Mouse (Mus musculus): ENCODE data around the gene Ace2. TPM values are rescaled to one million over a fixed set of nuclear protein-coding genes. Genes with fewer than 3 reads are reported as not detected.

The Ace2 gene
- polyA plus RNA-seq, 1 experiment from 2014 or later: 0.23 TPM

DNA sequence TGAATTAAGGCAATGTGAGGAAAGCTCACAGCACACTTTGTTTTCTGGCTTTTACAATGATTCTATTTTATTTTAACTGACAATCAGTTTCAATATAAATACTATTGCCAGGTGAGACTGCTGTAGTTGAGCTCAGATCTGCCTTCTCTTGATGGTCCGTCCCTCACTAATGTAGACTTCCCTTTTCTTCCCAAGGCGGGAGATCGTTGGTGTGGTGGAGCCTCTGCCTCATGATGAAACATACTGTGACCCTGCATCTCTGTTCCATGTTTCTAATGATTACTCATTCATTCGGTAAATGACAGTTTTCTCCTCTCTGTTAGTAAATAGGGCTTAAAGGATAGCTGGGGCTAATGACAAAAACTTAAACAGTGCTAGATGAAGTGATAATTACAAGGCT is 34.7 kb downstream of the Ace2 start:
- TF ChIP-seq EP300 (IDR thresholded peaks at IDR 0.05; ENCODE audit: low read depth) (no peak), CTCF (IDR thresholded peaks at IDR 0.05; ENCODE audit: low read depth) (no peak)
- Histone ChIP-seq H3K4me2 (ENCODE audit: low read depth, low read length) (no peak overlapping the region), H3K4me3 (ENCODE audit: low read depth, low read length) (no peak overlapping the region), H3K27me3 (ENCODE audit: insufficient read depth, low read length) (no peaks in the 10 kb centered on the region), H3K36me3 (replicated peaks; ENCODE audit: insufficient read depth, low read length) (no peaks in the 10 kb centered on the region), H3K4me1 (ENCODE audit: insufficient read depth) (no peaks in the 10 kb centered on the region), H3K9me3 (ENCODE audit: low read length) (no peaks in the 10 kb centered on the region), H3K27ac (ENCODE audit: low read depth) (no peak overlapping the region), H3K9ac (replicated peaks) (no peak overlapping the region)
- 75% methylated on average over 4 of the region's 4 CpGs for WGBS (ENCODE audit: insufficient replicate concordance)
- no peak for DNase-seq
- no peak for ATAC-seq

DNA sequence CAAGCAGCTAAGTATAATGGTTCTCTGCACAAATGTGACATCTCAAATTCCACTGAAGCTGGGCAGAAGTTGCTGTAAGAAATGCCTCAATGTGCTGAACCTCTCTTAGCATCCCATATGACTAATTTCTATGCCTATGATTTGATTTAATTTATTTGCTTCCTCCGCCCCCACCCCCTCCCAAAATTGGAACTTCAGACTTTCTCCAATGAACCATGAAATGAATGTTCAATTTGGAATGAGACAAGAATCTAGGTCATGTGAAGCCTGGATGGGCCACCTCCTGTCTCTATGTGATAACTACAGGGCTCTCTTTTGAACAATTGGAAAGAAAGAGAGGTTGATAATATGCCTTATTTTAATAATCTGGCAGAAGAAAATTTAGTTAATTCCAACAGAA is 36.2 kb downstream of the Ace2 start:
- no peaks in the 10 kb centered on the region for H3K27me3 ChIP-seq (ENCODE audit: insufficient read depth, low read length)
- no peak overlapping the region for H3K9ac ChIP-seq (replicated peaks)
- no peak overlapping the region for H3K27ac ChIP-seq (ENCODE audit: low read depth)
- ATAC-seq (no peak), DNase-seq (no peak)
- WGBS (ENCODE audit: insufficient replicate concordance): 84% methylated on average over 1 of the region's 1 CpGs
- no peak overlapping the region for H3K4me3 ChIP-seq (ENCODE audit: low read depth, low read length)
- H3K4me2 ChIP-seq (ENCODE audit: low read depth, low read length): no peak overlapping the region
- H3K4me1 ChIP-seq (ENCODE audit: insufficient read depth): no peaks in the 10 kb centered on the region
- TF ChIP-seq EP300 (IDR thresholded peaks at IDR 0.05; ENCODE audit: low read depth) (no peak), CTCF (IDR thresholded peaks at IDR 0.05; ENCODE audit: low read depth) (no peak)
- no peaks in the 10 kb centered on the region for H3K36me3 ChIP-seq (replicated peaks; ENCODE audit: insufficient read depth, low read length)
- H3K9me3 ChIP-seq (ENCODE audit: low read length): no peaks in the 10 kb centered on the region

DNA sequence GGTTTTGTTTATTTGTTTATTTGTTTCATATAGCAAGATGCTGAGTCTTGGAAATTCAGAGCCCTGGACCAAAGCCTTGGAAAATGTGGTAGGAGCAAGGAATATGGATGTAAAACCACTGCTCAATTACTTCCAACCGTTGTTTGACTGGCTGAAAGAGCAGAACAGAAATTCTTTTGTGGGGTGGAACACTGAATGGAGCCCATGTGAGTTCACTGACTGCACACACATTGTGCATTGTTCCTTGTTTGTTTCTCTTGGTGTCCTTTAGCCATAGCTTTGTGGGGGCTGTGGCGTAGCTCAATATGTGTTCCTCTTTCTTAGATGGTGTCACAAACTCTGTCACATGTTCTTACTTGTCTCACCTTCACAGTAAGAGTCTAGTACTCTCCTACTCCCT is 36.6 kb downstream of the Ace2 start:
- Histone ChIP-seq H3K27ac (ENCODE audit: low read depth) (no peak overlapping the region), H3K4me1 (ENCODE audit: insufficient read depth) (no peaks in the 10 kb centered on the region), H3K4me3 (ENCODE audit: low read depth, low read length) (no peak overlapping the region), H3K27me3 (ENCODE audit: insufficient read depth, low read length) (peaks cover 2% of the 10 kb centered on the region; the same call in 1 of the 2 replicates), H3K9me3 (ENCODE audit: low read length) (no peaks in the 10 kb centered on the region), H3K36me3 (replicated peaks; ENCODE audit: insufficient read depth, low read length) (no peaks in the 10 kb centered on the region), H3K4me2 (ENCODE audit: low read depth, low read length) (no peak overlapping the region), H3K9ac (replicated peaks) (no peak overlapping the region)
- WGBS (ENCODE audit: insufficient replicate concordance): 52% methylated on average over 2 of the region's 2 CpGs
- ATAC-seq (no peak), DNase-seq (no peak)
- TF ChIP-seq EP300 (IDR thresholded peaks at IDR 0.05; ENCODE audit: low read depth) (no peak), CTCF (IDR thresholded peaks at IDR 0.05; ENCODE audit: low read depth) (no peak)

DNA sequence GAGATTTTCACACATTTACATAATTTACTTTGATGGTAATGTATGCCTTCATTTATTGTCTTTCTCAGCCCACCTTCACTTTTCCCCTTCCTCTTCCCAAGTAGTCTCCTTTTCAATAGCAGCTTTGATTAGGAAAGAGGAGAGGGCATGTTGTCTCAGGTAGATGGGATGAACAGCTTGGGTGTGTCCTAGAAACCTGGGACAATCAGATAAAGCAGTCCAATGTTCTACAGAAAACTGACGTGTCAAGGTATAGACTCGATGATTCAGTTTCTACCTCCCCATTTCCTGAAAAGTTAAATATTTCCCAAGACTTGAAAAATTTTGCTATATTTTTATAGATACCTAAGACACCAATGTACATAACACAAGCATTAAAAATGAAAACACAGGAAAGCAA is 39.7 kb downstream of the Ace2 start:
- H3K27me3 ChIP-seq (ENCODE audit: insufficient read depth, low read length): peaks cover 2% of the 10 kb centered on the region; the same call in 1 of the 2 replicates
- WGBS (ENCODE audit: insufficient replicate concordance): 65% methylated on average over 2 of the region's 2 CpGs
- no peaks in the 10 kb centered on the region for H3K36me3 ChIP-seq (replicated peaks; ENCODE audit: insufficient read depth, low read length)
- no peak overlapping the region for H3K9ac ChIP-seq (replicated peaks)
- no peak for TF ChIP-seq EP300 (IDR thresholded peaks at IDR 0.05; ENCODE audit: low read depth)
- TF ChIP-seq CTCF (IDR thresholded peaks at IDR 0.05; ENCODE audit: low read depth): no peak
- H3K27ac ChIP-seq (ENCODE audit: low read depth): no peak overlapping the region
- DNase-seq (no peak), ATAC-seq (no peak)
- H3K4me2 ChIP-seq (ENCODE audit: low read depth, low read length): no peak overlapping the region
- H3K4me1 ChIP-seq (ENCODE audit: insufficient read depth): no peaks in the 10 kb centered on the region
- H3K9me3 ChIP-seq (ENCODE audit: low read length): no peaks in the 10 kb centered on the region
- H3K4me3 ChIP-seq (ENCODE audit: low read depth, low read length): no peak overlapping the region

DNA sequence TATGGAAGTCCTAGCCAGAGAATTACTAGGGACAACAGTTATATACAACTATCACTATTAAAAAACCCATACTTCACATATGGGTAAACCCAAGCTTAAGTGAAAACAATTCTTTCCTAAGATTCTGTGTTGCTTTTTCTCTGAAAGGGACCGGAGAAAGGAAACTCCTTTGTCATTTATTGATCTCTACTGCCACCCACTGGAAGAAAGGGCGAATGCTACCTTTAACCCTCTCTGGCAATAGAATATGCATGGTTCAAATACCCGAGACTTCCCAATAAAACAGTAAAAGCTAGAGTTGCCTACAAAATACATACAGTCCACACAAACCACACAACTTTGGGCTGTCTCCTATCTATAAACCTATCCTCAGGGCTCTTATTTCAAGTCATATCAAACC is 40.6 kb downstream of the Ace2 start:
- DNase-seq (peak; percentile 45), ATAC-seq (0 out of 2 replicates have a peak, but pooled peaks have one; percentile 43)
- TF ChIP-seq CTCF (IDR thresholded peaks at IDR 0.05; ENCODE audit: low read depth) (peak; percentile 75), EP300 (IDR thresholded peaks at IDR 0.05; ENCODE audit: low read depth) (no peak)

DNA sequence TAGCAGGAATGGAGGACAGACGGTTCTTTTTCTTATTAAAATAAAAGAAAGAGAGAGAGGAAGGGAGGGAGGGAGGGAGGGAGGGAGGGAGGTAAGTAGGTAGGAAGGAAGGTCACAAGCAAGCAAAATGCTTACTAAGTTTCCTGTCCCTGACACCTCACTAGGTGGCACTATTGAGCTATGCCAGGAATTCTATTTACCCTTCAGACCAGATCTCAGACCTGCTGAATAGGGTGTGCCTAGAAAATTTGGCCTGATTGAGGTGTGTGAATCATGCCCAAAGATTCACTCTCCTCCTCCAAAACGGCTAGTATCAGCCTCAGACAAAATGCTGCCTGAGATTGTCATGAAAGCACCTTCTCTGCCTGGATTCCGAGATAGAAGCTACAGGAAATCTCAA is 44.7 kb downstream of the Ace2 start:
- ATAC-seq (peak; percentile 40; the same call in 1 of the 2 replicates), DNase-seq (peak; percentile 31)
- no peak overlapping the region for H3K27ac ChIP-seq (ENCODE audit: low read depth)
- H3K9me3 ChIP-seq (ENCODE audit: low read length): no peaks in the 10 kb centered on the region
- no peaks in the 10 kb centered on the region for H3K4me1 ChIP-seq (ENCODE audit: insufficient read depth)
- no peak overlapping the region for H3K4me2 ChIP-seq (ENCODE audit: low read depth, low read length)
- TF ChIP-seq EP300 (IDR thresholded peaks at IDR 0.05; ENCODE audit: low read depth) (no peak), CTCF (IDR thresholded peaks at IDR 0.05; ENCODE audit: low read depth) (peak; percentile 86)
- no peak overlapping the region for H3K4me3 ChIP-seq (ENCODE audit: low read depth, low read length)
- H3K27me3 ChIP-seq (ENCODE audit: insufficient read depth, low read length): peaks cover 2% of the 10 kb centered on the region; the same call in 1 of the 2 replicates
- H3K9ac ChIP-seq (replicated peaks): no peak overlapping the region
- WGBS (ENCODE audit: insufficient replicate concordance): 33% methylated on average over 3 of the region's 3 CpGs
- H3K36me3 ChIP-seq (replicated peaks; ENCODE audit: insufficient read depth, low read length): no peaks in the 10 kb centered on the region

More for the DNA sequence above, 40.6 kb downstream of the Ace2 start:
- Histone ChIP-seq H3K27ac (ENCODE audit: low read depth) (no peak overlapping the region), H3K9ac (replicated peaks) (no peak overlapping the region), H3K4me3 (ENCODE audit: low read depth, low read length) (no peak overlapping the region), H3K4me1 (ENCODE audit: insufficient read depth) (no peaks in the 10 kb centered on the region), H3K27me3 (ENCODE audit: insufficient read depth, low read length) (peaks cover 2% of the 10 kb centered on the region; the same call in 1 of the 2 replicates), H3K4me2 (ENCODE audit: low read depth, low read length) (no peak overlapping the region), H3K9me3 (ENCODE audit: low read length) (no peaks in the 10 kb centered on the region), H3K36me3 (replicated peaks; ENCODE audit: insufficient read depth, low read length) (no peaks in the 10 kb centered on the region)
- WGBS (ENCODE audit: insufficient replicate concordance): 9% methylated on average over 3 of the region's 3 CpGs

DNA sequence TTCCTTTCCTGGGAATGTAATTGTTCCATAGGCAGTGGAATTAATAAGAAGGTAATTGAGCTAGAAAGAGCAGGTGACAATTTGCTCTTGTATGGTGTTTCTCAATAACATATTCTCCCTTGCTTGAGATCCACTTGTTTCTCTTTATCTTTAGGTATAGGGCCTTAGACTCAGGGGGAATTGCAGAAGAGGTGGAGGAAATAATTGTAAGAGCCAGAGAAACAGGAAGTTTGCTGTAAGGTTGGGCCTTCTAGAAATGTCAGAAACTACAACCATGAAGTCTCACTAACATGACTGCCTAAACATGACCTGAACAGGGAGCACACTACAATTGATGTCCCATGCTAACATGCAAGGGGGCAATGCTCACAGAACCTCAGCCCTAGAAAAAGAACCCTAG is 50.7 kb downstream of the Ace2 start:
- Histone ChIP-seq H3K36me3 (replicated peaks; ENCODE audit: insufficient read depth, low read length) (no peaks in the 10 kb centered on the region), H3K9me3 (ENCODE audit: low read length) (no peaks in the 10 kb centered on the region), H3K27me3 (ENCODE audit: insufficient read depth, low read length) (no peaks in the 10 kb centered on the region), H3K4me1 (ENCODE audit: insufficient read depth) (no peaks in the 10 kb centered on the region), H3K4me2 (ENCODE audit: low read depth, low read length) (no peak overlapping the region), H3K9ac (replicated peaks) (no peak overlapping the region), H3K27ac (ENCODE audit: low read depth) (no peak overlapping the region), H3K4me3 (ENCODE audit: low read depth, low read length) (no peak overlapping the region)
- ATAC-seq (no peak), DNase-seq (no peak)
- TF ChIP-seq EP300 (IDR thresholded peaks at IDR 0.05; ENCODE audit: low read depth): no peak
- no peak for TF ChIP-seq CTCF (IDR thresholded peaks at IDR 0.05; ENCODE audit: low read depth)

Data from liver, postnatal 0 days (tissue).